Mouse (Mus musculus) kidney, postnatal 0 days (tissue): ENCODE data around the gene Dennd4a. TPM values are rescaled to one million over a fixed set of nuclear protein-coding genes. Genes with fewer than 3 reads are reported as not detected.

ENCODE experiments used
- ATAC-seq: fragments of 200-750 bp; cut with Nextera tagmentation; replicated peaks from 2 replicates; pipeline ENCODE4 v1.8.0; 2017; ENCODE audit warnings: low read depth, moderate number of reproducible peaks, moderate TSS enrichment, moderate library complexity; ENCODE audit not compliant: low FRiP score
- DNase-seq: peaks from one replicate; pipeline ENCODE4 v3.0.0-alpha.2; 2016; ENCODE audit warnings: low spot score
- H3K27ac ChIP-seq: fragments of 300-500 bp; sonication (generic); 2 replicates; pipeline ENCODE4 v1.5.1; 2014; ENCODE audit warnings: mild to moderate bottlenecking
- H3K27me3 ChIP-seq: fragments of 300-500 bp; sonication (generic); 2 replicates; pipeline ENCODE4 v1.6.1; 2014; ENCODE audit warnings: low read length, mixed read lengths; ENCODE audit not compliant: insufficient read depth
- H3K36me3 ChIP-seq: fragments of 300-500 bp; sonication (generic); 2 replicates; pipeline ENCODE4 v1.6.1; 2014; ENCODE audit warnings: low read length, mixed read lengths; ENCODE audit not compliant: insufficient read depth
- H3K4me1 ChIP-seq: fragments of 300-500 bp; sonication (generic); replicated peaks from 2 replicates; pipeline ENCODE4 v1.6.1; 2014; ENCODE audit warnings: antibody characterized with exemption, low read length, mixed read lengths; ENCODE audit not compliant: insufficient read depth
- H3K4me2 ChIP-seq: fragments of 300-500 bp; sonication (generic); 2 replicates; pipeline ENCODE4 v1.6.1; 2014; ENCODE audit warnings: mild to moderate bottlenecking, low read length, moderate library complexity, mixed read lengths
- H3K4me3 ChIP-seq: fragments of 300-500 bp; sonication (generic); replicated peaks from 2 replicates; pipeline ENCODE4 v1.5.1; 2014; ENCODE audit warnings: low read depth, low read length
- H3K9ac ChIP-seq: fragments of 300-500 bp; sonication (generic); 2 replicates; pipeline ENCODE4 v1.6.1; 2014; ENCODE audit warnings: low read depth, low read length
- H3K9me3 ChIP-seq: fragments of 300-500 bp; sonication (generic); replicated peaks from 2 replicates; pipeline ENCODE4 v1.6.1; 2016; ENCODE audit warnings: low read length, inconsistent platforms, mixed read lengths
- CTCF ChIP-seq: IDR thresholded peaks from 2 replicates; pipeline ENCODE4 v1.5.1; 2016; ENCODE audit warnings: antibody characterized with exemption, low read depth, mild to moderate bottlenecking, moderate library complexity
- WGBS: fragments of 180-500 bp; shearing (Covaris S2); extraction: QIAGEN DNeasy Blood & Tissue Kit; methylation state at CpG from one replicate; pipeline ENCODE4 v1.1.7; 2014; 5-methylcytosine and 5-hydroxymethylcytosine counted together
- polyA plus RNA-seq: library from polyadenylated mRNA; unstranded; fragments of >200 nt; fragmentation: Nextera tagmentation; extraction: Ambion mirVana; gene quantifications from 2 replicates; pipeline ENCODE4 v1.2.1, GENCODE M21; 2015

Dennd4a gene
- polyA plus RNA-seq, 1 experiment from 2014 or later: 2.7 TPM

GRCm38 (mm10) chr9:64798859-64799258, 12.3 kb upstream of the Dennd4a start:
- TF ChIP-seq CTCF: no peak
- Histone ChIP-seq H3K9me3 (no peaks in the 10 kb centered on the region), H3K27ac (no peak overlapping the region), H3K9ac (no peak overlapping the region), H3K27me3 (no peaks in the 10 kb centered on the region), H3K4me3 (no peak overlapping the region), H3K4me1 (no peaks in the 10 kb centered on the region), H3K36me3 (no peaks in the 10 kb centered on the region), H3K4me2 (no peak overlapping the region)
- DNase-seq: no peak
- WGBS: 80% methylated on average over 1 of the region's 2 CpGs
- no peak for ATAC-seq

- WGBS: 90% methylated on average over 5 of the region's 5 CpGs
- no peak for TF ChIP-seq CTCF
- ATAC-seq: no peak
Observed at GRCm38 (mm10) chr9:64799504-64799903, 11.6 kb upstream of the Dennd4a start.

GRCm38 (mm10) chr9:64802561-64802960, 8.6 kb upstream of the Dennd4a start:
- ATAC-seq: no peak

More at GRCm38 (mm10) chr9:64799504-64799903, 11.6 kb upstream of the Dennd4a start:
- Histone ChIP-seq H3K27me3 (no peaks in the 10 kb centered on the region), H3K4me2 (no peak overlapping the region), H3K9me3 (no peaks in the 10 kb centered on the region), H3K27ac (no peak overlapping the region), H3K4me3 (no peak overlapping the region), H3K36me3 (no peaks in the 10 kb centered on the region), H3K4me1 (no peaks in the 10 kb centered on the region), H3K9ac (no peak overlapping the region)
- DNase-seq: no peak

GRCm38 (mm10) chr9:64803373-64804214, 7.5 kb upstream of the Dennd4a start:
- Histone ChIP-seq H3K36me3 (no peaks in the 10 kb centered on the region), H3K9ac (no peak overlapping the region), H3K27me3 (no peaks in the 10 kb centered on the region), H3K9me3 (no peaks in the 10 kb centered on the region), H3K4me3 (no peak overlapping the region), H3K4me2 (no peak overlapping the region), H3K4me1 (no peaks in the 10 kb centered on the region), H3K27ac (no peak overlapping the region)
- ATAC-seq: no peak
- no peak for DNase-seq
- 80% methylated on average over 5 of the region's 5 CpGs for WGBS
- TF ChIP-seq CTCF: no peak

More at GRCm38 (mm10) chr9:64802561-64802960, 8.6 kb upstream of the Dennd4a start:
- Histone ChIP-seq H3K4me1 (no peaks in the 10 kb centered on the region), H3K4me3 (no peak overlapping the region), H3K9me3 (no peaks in the 10 kb centered on the region), H3K36me3 (no peaks in the 10 kb centered on the region), H3K27ac (no peak overlapping the region), H3K27me3 (no peaks in the 10 kb centered on the region), H3K4me2 (no peak overlapping the region), H3K9ac (no peak overlapping the region)
- DNase-seq: no peak
- 86% methylated on average over 5 of the region's 5 CpGs for WGBS
- TF ChIP-seq CTCF: no peak

- Histone ChIP-seq H3K4me1 (no peaks in the 10 kb centered on the region), H3K36me3 (no peaks in the 10 kb centered on the region), H3K4me3 (no peak overlapping the region), H3K27me3 (no peaks in the 10 kb centered on the region), H3K4me2 (no peak overlapping the region), H3K9me3 (no peaks in the 10 kb centered on the region), H3K27ac (no peak overlapping the region), H3K9ac (no peak overlapping the region)
- TF ChIP-seq CTCF: no peak
- 50% methylated on average over 5 of the region's 5 CpGs for WGBS
- no peak for DNase-seq
- ATAC-seq: no peak
Observed at GRCm38 (mm10) chr9:64805875-64806274, 5.3 kb upstream of the Dennd4a start.

- H3K4me1 ChIP-seq: no peaks in the 10 kb centered on the region
- H3K27me3 ChIP-seq: no peaks in the 10 kb centered on the region
- no peak overlapping the region for H3K4me3 ChIP-seq
- H3K36me3 ChIP-seq: no peaks in the 10 kb centered on the region
- no peak overlapping the region for H3K27ac ChIP-seq
- WGBS: 71% methylated on average over 6 of the region's 6 CpGs
- ATAC-seq: no peak
- TF ChIP-seq CTCF: no peak
- no peak overlapping the region for H3K9ac ChIP-seq
- H3K4me2 ChIP-seq: no peak overlapping the region
- no peak for DNase-seq
- no peaks in the 10 kb centered on the region for H3K9me3 ChIP-seq
Observed at GRCm38 (mm10) chr9:64806335-64807060, 4.6 kb upstream of the Dennd4a start.
